Mouse (Mus musculus) heart, adult 11 months (tissue): Measurements from ENCODE around the gene Chrdl1.

ENCODE experiments used
- DNase-seq: peaks from one replicate; pipeline ENCODE4 v3.0.0; 2022

Gene Chrdl1

GRCm38 (mm10) chrX:143393791-143394369 is at the start of gene Chrdl1:
Gene Chrdl1, minus strand, starts transcription at chrX:143394262.
- peak; percentile 77 for DNase-seq

GRCm38 (mm10) chrX:143442638-143443037 is 48.6 kb upstream of the Chrdl1 start:
- no peak for DNase-seq

GRCm38 (mm10) chrX:143404601-143405000 is 10.5 kb upstream of the Chrdl1 start:
- DNase-seq, result no peak

GRCm38 (mm10) chrX:143366256-143366959 is 27.7 kb downstream of the Chrdl1 start:
- DNase-seq, result no peak

- DNase-seq, result peak; percentile 69
These were observed 46.8 kb downstream of the Chrdl1 start for GRCm38 (mm10) chrX:143347227-143347626.

GRCm38 (mm10) chrX:143346739-143347138 is 47.3 kb downstream of the Chrdl1 start:
- no peak for DNase-seq

- peak; percentile 71 for DNase-seq
These were observed 49.3 kb downstream of the Chrdl1 start for GRCm38 (mm10) chrX:143344509-143345495.

GRCm38 (mm10) chrX:143338156-143338555 is 55.9 kb downstream of the Chrdl1 start:
- no peak for DNase-seq

- no peak for DNase-seq
These were observed 56.5 kb downstream of the Chrdl1 start for GRCm38 (mm10) chrX:143337561-143337960.

- DNase-seq, result no peak
These were observed 57.4 kb downstream of the Chrdl1 start for GRCm38 (mm10) chrX:143336661-143337060.

GRCm38 (mm10) chrX:143335846-143336245 is 58.2 kb downstream of the Chrdl1 start:
- no peak for DNase-seq

- DNase-seq, result no peak
These were observed 80.9 kb downstream of the Chrdl1 start for GRCm38 (mm10) chrX:143313166-143313565.

GRCm38 (mm10) chrX:143294726-143295125 is 99.3 kb downstream of the Chrdl1 start:
- DNase-seq, result no peak

- no peak for DNase-seq
These were observed 118.9 kb downstream of the Chrdl1 start for GRCm38 (mm10) chrX:143275202-143275601.

- no peak for DNase-seq
These were observed 143.4 kb downstream of the Chrdl1 start for GRCm38 (mm10) chrX:143250709-143251108.
